Mouse (Mus musculus): Measurements from ENCODE around the gene P2ry14. TPM values are rescaled to one million over a fixed set of nuclear protein-coding genes. Genes with fewer than 3 reads are reported as not detected.

The P2ry14 gene
- polyA plus RNA-seq, 1 experiment from 2014 or later: 4.4 TPM

DNA sequence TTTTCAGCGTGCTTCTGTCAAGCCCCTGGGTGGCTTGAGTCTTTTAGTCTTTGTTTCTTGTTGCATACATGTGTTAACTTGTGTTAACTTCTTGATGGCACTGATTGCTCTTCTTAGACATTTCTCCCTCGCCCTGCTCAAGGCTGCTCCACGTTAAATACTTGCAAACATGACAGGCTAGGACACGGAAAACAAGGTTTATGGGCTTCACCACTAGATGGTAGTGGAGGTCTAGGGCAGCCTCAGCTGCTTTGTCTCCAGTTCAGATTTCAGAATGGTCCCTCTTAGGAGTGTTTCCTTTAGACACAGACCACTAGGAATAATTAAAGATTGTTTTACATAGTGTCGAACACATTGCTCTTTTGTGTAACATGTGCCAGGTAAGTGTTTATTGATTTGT lies 21.8 kb upstream of the P2ry14 start:
- Histone ChIP-seq H3K4me1 (replicated peaks; ENCODE audit: control insufficient read depth, insufficient read depth, low read length) (no peaks in the 10 kb centered on the region), H3K27ac (no peak overlapping the region), H3K4me3 (replicated peaks; ENCODE audit: low read length) (no peak overlapping the region), H3K9me3 (ENCODE audit: control insufficient read depth, low read length) (no peaks in the 10 kb centered on the region), H3K36me3 (replicated peaks; ENCODE audit: control insufficient read depth, insufficient read depth) (no peaks in the 10 kb centered on the region), H3K9ac (no peak overlapping the region), H3K27me3 (ENCODE audit: control insufficient read depth, insufficient read depth, low read length) (no peaks in the 10 kb centered on the region), H3K4me2 (replicated peaks) (no peak overlapping the region)
- 44% methylated on average over 5 of the region's 5 CpGs for WGBS
- DNase-seq (ENCODE audit: low spot score) (peak; percentile 73), ATAC-seq (ENCODE audit: low FRiP score) (peak; percentile 78; the same call in 1 of the 2 replicates)

- H3K4me1 ChIP-seq (replicated peaks; ENCODE audit: control insufficient read depth, insufficient read depth, low read length): no peaks in the 10 kb centered on the region
- no peak overlapping the region for H3K4me2 ChIP-seq (replicated peaks)
- H3K27me3 ChIP-seq (ENCODE audit: control insufficient read depth, insufficient read depth, low read length): no peaks in the 10 kb centered on the region
- no peaks in the 10 kb centered on the region for H3K36me3 ChIP-seq (replicated peaks; ENCODE audit: control insufficient read depth, insufficient read depth)
- no peak for ATAC-seq (ENCODE audit: low FRiP score)
- no peak overlapping the region for H3K4me3 ChIP-seq (replicated peaks; ENCODE audit: low read length)
- H3K9me3 ChIP-seq (ENCODE audit: control insufficient read depth, low read length): no peaks in the 10 kb centered on the region
- DNase-seq (ENCODE audit: low spot score): no peak
- H3K9ac ChIP-seq: no peak overlapping the region
- 85% methylated on average over 6 of the region's 6 CpGs for WGBS
- no peak overlapping the region for H3K27ac ChIP-seq
Observed at GRCm38 (mm10) chr3:59174426-59175154, 21.2 kb upstream of the P2ry14 start.

- Histone ChIP-seq H3K36me3 (replicated peaks; ENCODE audit: control insufficient read depth, insufficient read depth) (no peaks in the 10 kb centered on the region), H3K9me3 (ENCODE audit: control insufficient read depth, low read length) (no peaks in the 10 kb centered on the region), H3K4me1 (replicated peaks; ENCODE audit: control insufficient read depth, insufficient read depth, low read length) (no peaks in the 10 kb centered on the region), H3K27me3 (ENCODE audit: control insufficient read depth, insufficient read depth, low read length) (no peaks in the 10 kb centered on the region), H3K4me2 (replicated peaks) (no peak overlapping the region), H3K9ac (no peak overlapping the region), H3K4me3 (replicated peaks; ENCODE audit: low read length) (no peak overlapping the region), H3K27ac (no peak overlapping the region)
- ATAC-seq (ENCODE audit: low FRiP score) (no peak), DNase-seq (ENCODE audit: low spot score) (no peak)
- 81% methylated on average over 2 of the region's 2 CpGs for WGBS
Observed at GRCm38 (mm10) chr3:59169921-59170627, 16.7 kb upstream of the P2ry14 start.

- 72% methylated on average over 4 of the region's 4 CpGs for WGBS
- no peak overlapping the region for H3K27ac ChIP-seq
- H3K4me1 ChIP-seq (replicated peaks; ENCODE audit: control insufficient read depth, insufficient read depth, low read length): no peaks in the 10 kb centered on the region
- DNase-seq (ENCODE audit: low spot score) (no peak), ATAC-seq (ENCODE audit: low FRiP score) (no peak)
- H3K9ac ChIP-seq: no peak overlapping the region
- no peaks in the 10 kb centered on the region for H3K27me3 ChIP-seq (ENCODE audit: control insufficient read depth, insufficient read depth, low read length)
- no peak overlapping the region for H3K4me2 ChIP-seq (replicated peaks)
- H3K4me3 ChIP-seq (replicated peaks; ENCODE audit: low read length): no peak overlapping the region
- no peaks in the 10 kb centered on the region for H3K36me3 ChIP-seq (replicated peaks; ENCODE audit: control insufficient read depth, insufficient read depth)
- no peaks in the 10 kb centered on the region for H3K9me3 ChIP-seq (ENCODE audit: control insufficient read depth, low read length)
Observed at GRCm38 (mm10) chr3:59169215-59169614, 15.8 kb upstream of the P2ry14 start.

GRCm38 (mm10) chr3:59168476-59168875 lies 15.1 kb upstream of the P2ry14 start:
- Histone ChIP-seq H3K9ac (no peak overlapping the region), H3K4me2 (replicated peaks) (no peak overlapping the region), H3K27ac (no peak overlapping the region), H3K4me1 (replicated peaks; ENCODE audit: control insufficient read depth, insufficient read depth, low read length) (no peaks in the 10 kb centered on the region), H3K27me3 (ENCODE audit: control insufficient read depth, insufficient read depth, low read length) (no peaks in the 10 kb centered on the region), H3K9me3 (ENCODE audit: control insufficient read depth, low read length) (no peaks in the 10 kb centered on the region), H3K4me3 (replicated peaks; ENCODE audit: low read length) (no peak overlapping the region), H3K36me3 (replicated peaks; ENCODE audit: control insufficient read depth, insufficient read depth) (no peaks in the 10 kb centered on the region)
- no peak for DNase-seq (ENCODE audit: low spot score)
- 94% methylated on average over 6 of the region's 6 CpGs for WGBS
- ATAC-seq (ENCODE audit: low FRiP score): no peak

- Histone ChIP-seq H3K27me3 (ENCODE audit: control insufficient read depth, insufficient read depth, low read length) (no peaks in the 10 kb centered on the region), H3K27ac (no peak overlapping the region), H3K36me3 (replicated peaks; ENCODE audit: control insufficient read depth, insufficient read depth) (no peaks in the 10 kb centered on the region), H3K4me1 (replicated peaks; ENCODE audit: control insufficient read depth, insufficient read depth, low read length) (no peaks in the 10 kb centered on the region), H3K9me3 (ENCODE audit: control insufficient read depth, low read length) (no peaks in the 10 kb centered on the region), H3K4me3 (replicated peaks; ENCODE audit: low read length) (no peak overlapping the region), H3K9ac (no peak overlapping the region), H3K4me2 (replicated peaks) (no peak overlapping the region)
- no peak for DNase-seq (ENCODE audit: low spot score)
- ATAC-seq (ENCODE audit: low FRiP score): no peak
- 83% methylated on average over 2 of the region's 2 CpGs for WGBS
Observed at GRCm38 (mm10) chr3:59167417-59168054, 14.1 kb upstream of the P2ry14 start.

GRCm38 (mm10) chr3:59160465-59160864 lies 7.0 kb upstream of the P2ry14 start:
- 89% methylated on average over 1 of the region's 1 CpGs for WGBS
- no peak overlapping the region for H3K4me3 ChIP-seq (replicated peaks; ENCODE audit: low read length)
- H3K27me3 ChIP-seq (ENCODE audit: control insufficient read depth, insufficient read depth, low read length): no peaks in the 10 kb centered on the region
- ATAC-seq (ENCODE audit: low FRiP score) (no peak), DNase-seq (ENCODE audit: low spot score) (no peak)
- no peaks in the 10 kb centered on the region for H3K4me1 ChIP-seq (replicated peaks; ENCODE audit: control insufficient read depth, insufficient read depth, low read length)
- H3K4me2 ChIP-seq (replicated peaks): no peak overlapping the region
- H3K36me3 ChIP-seq (replicated peaks; ENCODE audit: control insufficient read depth, insufficient read depth): no peaks in the 10 kb centered on the region
- H3K27ac ChIP-seq: no peak overlapping the region
- no peaks in the 10 kb centered on the region for H3K9me3 ChIP-seq (ENCODE audit: control insufficient read depth, low read length)
- H3K9ac ChIP-seq: no peak overlapping the region

GRCm38 (mm10) chr3:59157048-59157447 lies 3.6 kb upstream of the P2ry14 start:
- Histone ChIP-seq H3K27ac (no peak overlapping the region), H3K4me2 (replicated peaks) (no peak overlapping the region), H3K9ac (no peak overlapping the region), H3K36me3 (replicated peaks; ENCODE audit: control insufficient read depth, insufficient read depth) (no peaks in the 10 kb centered on the region), H3K27me3 (ENCODE audit: control insufficient read depth, insufficient read depth, low read length) (no peaks in the 10 kb centered on the region), H3K4me1 (replicated peaks; ENCODE audit: control insufficient read depth, insufficient read depth, low read length) (no peaks in the 10 kb centered on the region), H3K4me3 (replicated peaks; ENCODE audit: low read length) (no peak overlapping the region), H3K9me3 (ENCODE audit: control insufficient read depth, low read length) (no peaks in the 10 kb centered on the region)
- DNase-seq (ENCODE audit: low spot score): no peak
- ATAC-seq (ENCODE audit: low FRiP score): no peak
- WGBS: 95% methylated on average over 5 of the region's 5 CpGs

DNA sequence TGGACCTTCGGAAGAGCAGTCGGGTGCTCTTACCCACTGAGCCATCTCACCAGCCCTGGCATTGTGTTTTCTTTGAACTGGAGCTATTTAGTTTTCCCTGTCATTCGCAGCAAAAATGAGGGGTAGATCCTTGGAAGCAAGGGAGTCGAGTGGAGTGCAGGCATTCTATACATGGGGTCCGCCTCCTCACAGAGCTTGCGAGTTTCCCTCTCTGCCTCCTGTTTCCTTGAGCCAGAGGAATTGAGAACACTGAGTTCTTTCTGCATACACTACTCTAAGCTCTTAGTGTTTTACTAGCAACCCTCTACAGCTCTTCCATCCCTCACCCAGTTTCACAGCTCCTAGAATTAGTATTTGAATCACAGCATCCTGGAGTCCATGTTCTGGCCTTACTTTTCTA lies 2.0 kb upstream of the P2ry14 start:
- Histone ChIP-seq H3K9ac (no peak overlapping the region), H3K4me2 (replicated peaks) (no peak overlapping the region), H3K27ac (no peak overlapping the region), H3K36me3 (replicated peaks; ENCODE audit: control insufficient read depth, insufficient read depth) (no peaks in the 10 kb centered on the region), H3K9me3 (ENCODE audit: control insufficient read depth, low read length) (no peaks in the 10 kb centered on the region), H3K4me3 (replicated peaks; ENCODE audit: low read length) (no peak overlapping the region), H3K27me3 (ENCODE audit: control insufficient read depth, insufficient read depth, low read length) (no peaks in the 10 kb centered on the region), H3K4me1 (replicated peaks; ENCODE audit: control insufficient read depth, insufficient read depth, low read length) (no peaks in the 10 kb centered on the region)
- WGBS: 97% methylated on average over 6 of the region's 6 CpGs
- DNase-seq (ENCODE audit: low spot score) (no peak), ATAC-seq (ENCODE audit: low FRiP score) (no peak)

Measured in hindbrain, embryonic 14.5 days (tissue).